Mouse (Mus musculus): Measurements from ENCODE around the gene 2310050C09Rik. TPM values are rescaled to one million over a fixed set of nuclear protein-coding genes. Genes with fewer than 3 reads are reported as not detected.

2310050C09Rik gene
- polyA plus RNA-seq, 1 experiment, result not detected

GRCm38 (mm10) chr3:92894063-92894462 is 24.0 kb upstream of the 2310050C09Rik start:
- TF ChIP-seq USF1 (IDR thresholded peaks at IDR 0.05; ENCODE audit: low read depth) (no peak), MYOD1 (IDR thresholded peaks at IDR 0.05; ENCODE audit: control insufficient read depth, insufficient read length, low read depth) (no peak), MAX (IDR thresholded peaks at IDR 0.05) (no peak), FOSL1 (IDR thresholded peaks at IDR 0.05; ENCODE audit: insufficient read depth, low read length, poor library complexity, severe bottlenecking) (no peak), CEBPB (IDR thresholded peaks at IDR 0.05; ENCODE audit: low read depth) (no peak), MYOG (IDR thresholded peaks at IDR 0.05; ENCODE audit: control insufficient read depth, extremely low read depth, insufficient read length) (no peak), CTCF (IDR thresholded peaks at IDR 0.05; ENCODE audit: control insufficient read depth, insufficient read depth, insufficient read length) (no peak)

DNA sequence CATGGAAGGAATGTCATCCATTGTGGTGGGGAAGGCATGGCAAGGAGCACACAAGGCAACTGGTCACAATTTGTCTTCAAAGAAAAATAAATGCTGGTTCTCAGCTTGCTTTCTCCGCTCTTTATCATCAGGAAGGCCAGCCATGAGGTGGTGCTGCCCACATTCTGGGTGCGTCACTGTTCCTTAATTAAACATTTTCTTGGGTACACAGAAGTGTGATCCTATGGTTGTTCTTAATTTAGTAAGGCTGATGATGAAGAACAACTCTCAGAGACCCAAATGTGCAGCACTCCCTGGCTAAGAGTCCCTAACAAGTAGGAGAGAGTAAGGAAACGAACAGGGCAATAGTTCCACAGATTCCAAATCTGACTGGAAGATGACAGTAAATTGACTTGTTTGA is 4.2 kb upstream of the 2310050C09Rik start:
- no peaks in the 10 kb centered on the region for H3K27me3 ChIP-seq (ENCODE audit: control insufficient read depth, insufficient read depth, insufficient read length)
- H3ac ChIP-seq (ENCODE audit: control insufficient read depth, insufficient read length, low read depth), result no peak overlapping the region
- no peaks in the 10 kb centered on the region for H3K79me3 ChIP-seq (ENCODE audit: low read depth)
- TF ChIP-seq USF1 (IDR thresholded peaks at IDR 0.05; ENCODE audit: low read depth), result no peak
- TF ChIP-seq FOSL1 (IDR thresholded peaks at IDR 0.05; ENCODE audit: insufficient read depth, low read length, poor library complexity, severe bottlenecking), result no peak
- TF ChIP-seq MAX (IDR thresholded peaks at IDR 0.05), result no peak
- no peak for TF ChIP-seq MYOG (IDR thresholded peaks at IDR 0.05; ENCODE audit: control insufficient read depth, extremely low read depth, insufficient read length)
- TF ChIP-seq MYOD1 (IDR thresholded peaks at IDR 0.05; ENCODE audit: control insufficient read depth, insufficient read length, low read depth), result no peak
- TF ChIP-seq CTCF (IDR thresholded peaks at IDR 0.05; ENCODE audit: control insufficient read depth, insufficient read depth, insufficient read length), result no peak
- TF ChIP-seq CEBPB (IDR thresholded peaks at IDR 0.05; ENCODE audit: low read depth), result no peak
- H3K79me2 ChIP-seq (ENCODE audit: control insufficient read depth, insufficient read depth), result no peaks in the 10 kb centered on the region
- H3K36me3 ChIP-seq (ENCODE audit: control insufficient read depth, insufficient read depth), result no peaks in the 10 kb centered on the region
- no peak overlapping the region for H3K4me3 ChIP-seq (ENCODE audit: insufficient read depth, poor library complexity, severe bottlenecking)

More at GRCm38 (mm10) chr3:92894063-92894462, 24.0 kb upstream of the 2310050C09Rik start:
- Histone ChIP-seq H3K79me2 (ENCODE audit: control insufficient read depth, insufficient read depth) (no peaks in the 10 kb centered on the region), H3ac (ENCODE audit: control insufficient read depth, insufficient read length, low read depth) (no peak overlapping the region), H3K79me3 (ENCODE audit: low read depth) (no peaks in the 10 kb centered on the region), H3K4me3 (ENCODE audit: insufficient read depth, poor library complexity, severe bottlenecking) (no peak overlapping the region), H3K36me3 (ENCODE audit: control insufficient read depth, insufficient read depth) (no peaks in the 10 kb centered on the region), H3K27me3 (ENCODE audit: control insufficient read depth, insufficient read depth, insufficient read length) (no peaks in the 10 kb centered on the region)

DNA sequence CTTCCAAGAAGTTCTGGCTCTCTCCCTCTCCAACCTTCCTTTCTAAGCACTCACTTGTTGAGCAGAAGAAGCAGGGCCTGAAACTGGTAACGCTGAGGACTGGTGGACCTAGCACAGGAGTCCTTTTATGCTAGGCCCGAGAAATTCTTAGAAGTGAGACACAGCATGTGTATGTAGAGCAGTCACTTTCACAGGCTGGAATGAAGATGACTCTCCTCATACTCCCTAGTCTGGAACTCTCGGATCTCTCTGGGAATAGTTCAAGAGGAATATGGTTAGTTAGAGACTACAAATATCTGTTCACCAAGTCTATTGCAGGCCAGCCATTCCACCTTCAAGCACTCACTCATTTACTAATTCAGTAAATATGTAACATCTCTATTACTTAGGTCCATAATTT is 18.8 kb downstream of the 2310050C09Rik start, which contains the start of gene Lce1l:
Lce1l (minus strand) TSS at position 101 of the 400 bp plus-strand sequence.
- Histone ChIP-seq H3ac (ENCODE audit: control insufficient read depth, insufficient read length, low read depth) (no peak within 1 kb of the TSS), H3K79me2 (ENCODE audit: control insufficient read depth, insufficient read depth) (no peaks in the 10 kb centered on the region)

DNA sequence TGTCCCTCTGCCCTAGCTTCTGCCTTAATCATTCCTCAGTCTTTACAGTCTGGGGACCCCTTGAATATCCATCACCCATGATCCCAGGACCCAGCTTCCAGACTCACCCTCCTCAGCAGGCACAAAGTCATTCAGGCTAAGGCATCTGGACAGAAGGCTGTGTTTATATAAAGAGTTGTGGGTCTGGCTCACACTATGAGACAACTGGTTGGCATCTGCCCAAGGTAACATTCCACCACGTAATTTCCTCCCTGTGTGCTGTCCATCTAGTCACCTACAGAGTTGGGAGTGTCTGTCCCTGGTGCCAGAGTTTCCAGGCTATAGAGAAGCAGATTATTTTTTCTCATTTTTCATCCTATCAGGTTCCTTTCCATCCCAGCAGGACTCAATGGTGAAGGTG is 42.9 kb downstream of the 2310050C09Rik start, which contains the start of gene Kprp:
Kprp (minus strand) TSS at position 140 of the 400 bp plus-strand sequence.
- no peaks in the 10 kb centered on the region for H3K27me3 ChIP-seq (ENCODE audit: control insufficient read depth, insufficient read depth, insufficient read length)
- H3K4me3 ChIP-seq (ENCODE audit: insufficient read depth, poor library complexity, severe bottlenecking), result no peak within 1 kb of the TSS
- H3ac ChIP-seq (ENCODE audit: control insufficient read depth, insufficient read length, low read depth), result no peak within 1 kb of the TSS
- H3K79me2 ChIP-seq (ENCODE audit: control insufficient read depth, insufficient read depth), result no peaks in the 10 kb centered on the region
- H3K36me3 ChIP-seq (ENCODE audit: control insufficient read depth, insufficient read depth), result no peaks in the 10 kb centered on the region
- H3K79me3 ChIP-seq (ENCODE audit: low read depth), result no peaks in the 10 kb centered on the region
- TF ChIP-seq MYOD1 (IDR thresholded peaks at IDR 0.05; ENCODE audit: control insufficient read depth, insufficient read length, low read depth) (no peak), FOSL1 (IDR thresholded peaks at IDR 0.05; ENCODE audit: insufficient read depth, low read length, poor library complexity, severe bottlenecking) (no peak), CEBPB (IDR thresholded peaks at IDR 0.05; ENCODE audit: low read depth) (no peak), MYOG (IDR thresholded peaks at IDR 0.05; ENCODE audit: control insufficient read depth, extremely low read depth, insufficient read length) (no peak), USF1 (IDR thresholded peaks at IDR 0.05; ENCODE audit: low read depth) (no peak), MAX (IDR thresholded peaks at IDR 0.05) (no peak), CTCF (IDR thresholded peaks at IDR 0.05; ENCODE audit: control insufficient read depth, insufficient read depth, insufficient read length) (no peak)

More for the DNA sequence above, 18.8 kb downstream of the 2310050C09Rik start, which contains the start of gene Lce1l:
- TF ChIP-seq USF1 (IDR thresholded peaks at IDR 0.05; ENCODE audit: low read depth), result no peak
- TF ChIP-seq MYOD1 (IDR thresholded peaks at IDR 0.05; ENCODE audit: control insufficient read depth, insufficient read length, low read depth), result no peak
- no peaks in the 10 kb centered on the region for H3K27me3 ChIP-seq (ENCODE audit: control insufficient read depth, insufficient read depth, insufficient read length)
- H3K4me3 ChIP-seq (ENCODE audit: insufficient read depth, poor library complexity, severe bottlenecking), result no peak within 1 kb of the TSS
- H3K79me3 ChIP-seq (ENCODE audit: low read depth), result no peaks in the 10 kb centered on the region
- no peaks in the 10 kb centered on the region for H3K36me3 ChIP-seq (ENCODE audit: control insufficient read depth, insufficient read depth)

- Histone ChIP-seq H3K79me2 (ENCODE audit: control insufficient read depth, insufficient read depth) (no peaks in the 10 kb centered on the region), H3K27me3 (ENCODE audit: control insufficient read depth, insufficient read depth, insufficient read length) (no peaks in the 10 kb centered on the region), H3K36me3 (ENCODE audit: control insufficient read depth, insufficient read depth) (no peaks in the 10 kb centered on the region), H3K79me3 (ENCODE audit: low read depth) (no peaks in the 10 kb centered on the region), H3K4me3 (ENCODE audit: insufficient read depth, poor library complexity, severe bottlenecking) (no peak overlapping the region), H3ac (ENCODE audit: control insufficient read depth, insufficient read length, low read depth) (no peak overlapping the region)
- TF ChIP-seq FOSL1 (IDR thresholded peaks at IDR 0.05; ENCODE audit: insufficient read depth, low read length, poor library complexity, severe bottlenecking), result no peak
- no peak for TF ChIP-seq MYOG (IDR thresholded peaks at IDR 0.05; ENCODE audit: control insufficient read depth, extremely low read depth, insufficient read length)
- TF ChIP-seq MAX (IDR thresholded peaks at IDR 0.05), result no peak
- TF ChIP-seq CTCF (IDR thresholded peaks at IDR 0.05; ENCODE audit: control insufficient read depth, insufficient read depth, insufficient read length), result no peak
- no peak for TF ChIP-seq USF1 (IDR thresholded peaks at IDR 0.05; ENCODE audit: low read depth)
- TF ChIP-seq CEBPB (IDR thresholded peaks at IDR 0.05; ENCODE audit: low read depth), result no peak
- no peak for TF ChIP-seq MYOD1 (IDR thresholded peaks at IDR 0.05; ENCODE audit: control insufficient read depth, insufficient read length, low read depth)
Observed at GRCm38 (mm10) chr3:92825808-92826207, 44.2 kb downstream of the 2310050C09Rik start.

Other genes starting within 250 kb of the 2310050C09Rik start
- gene Lce6a, start 248.6 kb downstream of the 2310050C09Rik start, polyA plus RNA-seq (2012; fragmentation: generic; extraction: Trizol), result not detected
- not detected for gene Lce1a1, start 221.9 kb downstream of the 2310050C09Rik start, polyA plus RNA-seq (2012; fragmentation: generic; extraction: Trizol)
- gene Lce1b, start 213.3 kb downstream of the 2310050C09Rik start, polyA plus RNA-seq (2012; fragmentation: generic; extraction: Trizol), result not detected
- not detected for gene Lce1a2, start 199.9 kb downstream of the 2310050C09Rik start, polyA plus RNA-seq (2012; fragmentation: generic; extraction: Trizol)
- not detected for gene Lce1c, start 191.0 kb downstream of the 2310050C09Rik start, polyA plus RNA-seq (2012; fragmentation: generic; extraction: Trizol)
- gene Lce1d, start 183.0 kb downstream of the 2310050C09Rik start, polyA plus RNA-seq (2012; fragmentation: generic; extraction: Trizol), result not detected
- not detected for gene Lce1e, start 161.1 kb downstream of the 2310050C09Rik start, polyA plus RNA-seq (2012; fragmentation: generic; extraction: Trizol)
- 0.83 TPM for gene Lce1f, start 149.9 kb downstream of the 2310050C09Rik start, polyA plus RNA-seq (2012; fragmentation: generic; extraction: Trizol)
- not detected for gene Gm38119, start 131.1 kb downstream of the 2310050C09Rik start, polyA plus RNA-seq (2012; fragmentation: generic; extraction: Trizol)
- 14.2 TPM for gene Lce1g, start 117.9 kb downstream of the 2310050C09Rik start, polyA plus RNA-seq (2012; fragmentation: generic; extraction: Trizol)
- gene Lce1h, start 105.2 kb downstream of the 2310050C09Rik start, polyA plus RNA-seq (2012; fragmentation: generic; extraction: Trizol), result 0.35 TPM
- gene Lce1i, start 91.3 kb downstream of the 2310050C09Rik start, polyA plus RNA-seq (2012; fragmentation: generic; extraction: Trizol), result not detected
- not detected for gene Lce1j, start 79.7 kb downstream of the 2310050C09Rik start, polyA plus RNA-seq (2012; fragmentation: generic; extraction: Trizol)
- gene Lce1k, start 62.3 kb downstream of the 2310050C09Rik start, polyA plus RNA-seq (2012; fragmentation: generic; extraction: Trizol), result not detected
- gene Kprp, start 43.0 kb downstream of the 2310050C09Rik start, polyA plus RNA-seq (2012; fragmentation: generic; extraction: Trizol), result not detected
- not detected for gene Lce1l, start 18.9 kb downstream of the 2310050C09Rik start, polyA plus RNA-seq (2012; fragmentation: generic; extraction: Trizol)
- gene Lce3a, start 56.0 kb upstream of the 2310050C09Rik start, polyA plus RNA-seq (2012; fragmentation: generic; extraction: Trizol), result not detected
- gene Lce3b, start 62.8 kb upstream of the 2310050C09Rik start, polyA plus RNA-seq (2012; fragmentation: generic; extraction: Trizol), result not detected
- not detected for gene Lce3c, start 74.3 kb upstream of the 2310050C09Rik start, polyA plus RNA-seq (2012; fragmentation: generic; extraction: Trizol)
- not detected for gene Lce3d, start 87.2 kb upstream of the 2310050C09Rik start, polyA plus RNA-seq (2012; fragmentation: generic; extraction: Trizol)
- not detected for gene Lce3e, start 96.8 kb upstream of the 2310050C09Rik start, polyA plus RNA-seq (2012; fragmentation: generic; extraction: Trizol)
- gene Lce3f, start 122.0 kb upstream of the 2310050C09Rik start, polyA plus RNA-seq (2012; fragmentation: generic; extraction: Trizol), result not detected
- gene Crct1, start 145.5 kb upstream of the 2310050C09Rik start, polyA plus RNA-seq (2012; fragmentation: generic; extraction: Trizol), result not detected
- gene Lce1m, start 148.8 kb upstream of the 2310050C09Rik start, polyA plus RNA-seq (2012; fragmentation: generic; extraction: Trizol), result not detected
- gene Gm4858, start 198.6 kb upstream of the 2310050C09Rik start, polyA plus RNA-seq (2012; fragmentation: generic; extraction: Trizol), result 0.09 TPM

Measured in C2C12 (cell line).